Mouse (Mus musculus): ENCODE results near the gene Btbd17.

Gene Btbd17

DNA sequence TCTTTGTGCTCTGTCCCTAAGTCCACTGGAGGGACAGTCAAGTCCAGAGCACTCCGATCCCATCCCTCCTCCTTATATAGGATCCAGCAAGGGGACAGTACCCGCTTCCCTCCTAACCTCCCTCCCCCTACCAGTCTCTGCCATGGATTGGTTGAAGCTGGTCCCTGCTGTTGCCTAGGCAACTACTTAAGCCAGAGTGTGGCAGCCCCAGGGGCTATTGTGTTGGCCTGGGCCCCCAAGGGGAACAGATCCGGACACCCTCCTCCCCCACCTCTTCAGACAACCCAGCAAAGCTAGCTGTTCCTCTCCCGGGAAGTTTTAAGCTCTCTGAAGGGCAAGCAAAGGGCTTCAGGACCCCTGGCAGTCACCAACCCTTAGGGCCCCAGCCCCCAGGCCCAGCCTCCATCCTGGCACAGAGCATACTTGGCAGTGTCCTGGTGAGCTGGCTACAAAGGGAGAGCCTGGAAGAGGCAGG is at the start of gene Btbd17:
Gene Btbd17, minus strand, starts transcription at position 98 of the 475 bp plus-strand sequence.
- DNase-seq (ENCODE audit: low spot score), result no peak

DNA sequence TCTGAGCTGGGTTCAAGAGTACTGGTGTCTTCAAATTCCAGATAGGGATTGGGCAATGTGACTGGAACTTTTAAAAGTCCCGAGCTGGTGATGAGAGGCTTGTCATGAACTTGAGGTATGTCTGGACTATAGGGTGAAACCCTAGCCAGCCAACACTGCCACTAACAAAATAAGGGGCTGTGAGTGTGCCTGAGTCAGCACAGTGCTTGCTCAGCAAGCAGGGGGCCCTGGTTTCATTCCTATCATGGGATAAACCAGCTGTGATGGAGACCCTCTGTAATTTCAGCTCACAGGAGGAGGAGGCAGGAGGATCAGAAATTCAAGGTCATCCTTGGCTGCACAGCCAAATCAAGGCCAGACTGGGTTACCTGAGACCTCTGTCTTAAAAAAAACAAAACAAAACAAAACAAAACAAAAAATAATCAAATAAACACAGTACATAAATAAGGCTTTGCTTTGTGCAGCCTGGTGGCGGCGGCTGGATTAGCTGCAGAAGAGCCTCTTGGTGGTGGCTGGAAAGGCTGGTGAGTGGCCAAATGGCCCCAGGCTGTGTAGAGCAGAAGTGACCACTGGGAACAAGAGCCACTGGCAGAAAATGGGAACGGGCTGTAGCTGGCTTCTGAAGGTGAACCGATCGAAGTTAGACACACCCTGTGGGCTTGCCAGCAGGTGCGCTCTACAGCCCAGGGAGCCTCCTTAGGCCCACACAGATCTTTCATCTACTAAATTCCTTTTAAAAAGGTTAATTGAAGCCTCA is 48.9 kb upstream of the Btbd17 start:
- no peak for DNase-seq (ENCODE audit: low spot score)

- DNase-seq (ENCODE audit: low spot score), result no peak
Measured at GRCm38 (mm10) chr11:114843818-114844463, 48.2 kb upstream of the Btbd17 start.

GRCm38 (mm10) chr11:114833166-114833565 is 37.4 kb upstream of the Btbd17 start:
- DNase-seq (ENCODE audit: low spot score), result no peak

- no peak for DNase-seq (ENCODE audit: low spot score)
Measured at GRCm38 (mm10) chr11:114830433-114830773, 34.7 kb upstream of the Btbd17 start.

DNA sequence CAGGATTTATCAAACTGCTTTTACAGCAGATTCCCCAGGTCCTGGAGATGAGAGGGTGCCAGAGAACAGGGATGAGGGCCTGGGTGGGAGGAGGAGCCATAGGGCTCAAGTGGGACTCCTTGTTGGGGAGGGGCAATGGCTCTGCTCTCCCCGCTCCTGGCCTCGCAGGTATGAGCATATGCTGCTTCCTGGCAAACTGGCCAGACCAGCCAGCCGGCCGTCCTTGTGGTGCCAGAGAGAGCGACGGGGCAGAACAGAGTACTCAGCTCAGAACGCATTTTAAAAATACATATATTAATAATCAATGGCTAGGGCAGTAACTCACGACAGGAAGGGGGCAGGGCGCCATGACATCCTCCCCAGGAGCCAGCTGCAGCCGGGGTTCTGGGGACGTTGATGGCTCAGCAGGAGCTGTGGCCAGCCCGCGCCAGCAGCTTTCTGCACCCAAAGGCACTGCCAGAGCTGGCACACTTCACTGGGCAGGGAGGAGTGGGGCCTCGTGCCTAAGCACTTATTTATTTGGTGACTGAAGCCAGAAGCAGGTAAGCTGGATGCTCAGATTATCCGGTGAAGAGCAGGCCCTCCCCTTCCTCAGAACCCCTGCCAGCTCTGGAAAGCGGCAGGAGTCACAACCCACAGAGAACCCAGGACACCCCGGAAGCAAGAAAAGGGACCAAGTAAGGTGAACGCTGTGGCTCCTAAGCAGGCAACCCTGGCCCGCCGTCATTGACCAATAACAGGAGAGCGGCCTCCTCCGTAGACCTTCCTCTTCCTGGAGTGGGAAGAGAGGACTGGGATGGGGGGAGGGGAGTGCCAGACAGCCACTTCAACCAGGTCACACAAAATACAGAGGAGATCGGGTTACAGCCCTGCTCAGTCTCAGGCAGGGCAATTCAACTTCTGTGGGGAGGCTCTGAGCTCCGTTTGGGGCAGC is 34.0 kb upstream of the Btbd17 start:
- DNase-seq (ENCODE audit: low spot score), result no peak

DNA sequence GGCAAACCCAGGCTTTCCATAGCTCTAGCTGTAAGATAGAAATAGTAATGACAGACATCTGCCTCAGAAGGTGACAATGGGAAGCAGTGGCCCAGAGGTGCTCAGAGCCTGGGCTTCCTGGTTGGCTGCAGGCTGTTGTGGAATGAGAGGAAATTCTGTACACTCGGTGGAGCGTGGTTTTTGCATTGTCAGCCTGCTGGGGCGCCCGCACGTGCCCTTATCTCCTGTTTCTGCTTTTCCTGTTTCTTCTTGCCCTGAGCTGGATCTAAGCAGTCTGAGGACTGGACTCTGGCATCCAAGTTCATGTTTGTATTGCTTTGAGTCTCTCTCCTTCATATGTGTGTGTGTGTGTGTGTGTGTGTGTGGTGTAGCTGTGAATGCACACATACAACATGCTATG is 30.9 kb upstream of the Btbd17 start:
- no peak for DNase-seq (ENCODE audit: low spot score)

- DNase-seq (ENCODE audit: low spot score), result no peak
Measured at GRCm38 (mm10) chr11:114823199-114823725, 27.5 kb upstream of the Btbd17 start.

DNA sequence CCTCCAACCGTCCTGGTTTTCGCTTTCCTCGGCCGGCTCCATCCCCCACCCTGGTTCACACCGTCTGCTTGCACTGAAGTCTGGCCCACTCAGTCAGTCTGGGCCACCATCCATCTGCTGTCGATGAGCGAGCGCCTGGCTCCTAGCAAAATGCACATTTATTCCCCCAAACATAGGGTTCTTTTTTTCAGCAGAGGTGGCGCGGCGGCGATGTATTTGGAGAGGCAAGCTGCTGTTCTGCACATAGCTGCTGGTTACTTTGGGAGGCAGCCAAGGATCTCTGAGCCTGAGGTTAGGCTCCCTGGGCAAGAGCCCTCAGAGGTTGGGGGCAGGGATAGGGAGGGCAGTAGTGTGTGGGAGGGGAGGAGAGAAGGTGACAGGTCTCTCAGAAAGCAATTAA is 27.0 kb upstream of the Btbd17 start:
- no peak for DNase-seq (ENCODE audit: low spot score)

DNA sequence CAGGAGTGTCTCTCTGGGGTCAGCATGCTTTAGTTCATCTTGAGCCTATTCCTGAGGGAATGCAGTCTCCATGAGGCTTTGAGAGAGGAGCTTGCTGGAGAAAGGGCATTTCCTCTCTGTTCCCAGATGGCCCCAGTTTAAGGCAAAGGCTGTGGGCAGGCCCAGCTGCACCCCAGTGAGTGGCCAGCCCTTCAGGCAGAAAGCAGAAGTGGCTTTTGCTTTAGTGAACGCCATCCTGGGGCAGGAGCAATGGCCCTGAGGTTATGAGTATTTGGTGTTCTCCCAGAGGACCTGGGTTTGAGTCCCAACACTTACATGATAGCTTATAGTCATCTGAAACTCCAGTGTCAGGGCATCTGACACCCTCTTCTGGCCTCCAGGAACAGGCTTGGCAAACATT is 25.6 kb upstream of the Btbd17 start:
- DNase-seq (ENCODE audit: low spot score), result no peak

DNA sequence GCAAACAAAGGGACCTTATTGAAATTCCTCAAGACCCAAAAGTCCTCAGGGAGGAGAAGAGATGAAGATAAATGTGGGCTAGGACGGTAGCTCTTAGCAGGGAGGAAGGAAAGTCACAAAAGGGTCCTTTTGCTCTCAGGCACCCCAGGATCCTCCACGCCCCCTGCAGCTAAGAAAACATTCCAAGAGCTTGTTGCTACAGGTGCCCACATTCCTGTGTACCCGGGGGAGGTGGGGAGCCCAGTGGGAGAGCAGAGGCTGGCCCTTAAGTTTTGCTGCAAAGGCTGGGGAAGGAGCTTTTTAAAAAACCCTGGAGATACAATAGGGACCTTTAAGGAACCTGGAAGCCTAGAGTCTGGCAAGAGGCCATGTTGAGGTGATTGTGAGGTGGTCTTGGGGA is 24.7 kb upstream of the Btbd17 start:
- no peak for DNase-seq (ENCODE audit: low spot score)

DNA sequence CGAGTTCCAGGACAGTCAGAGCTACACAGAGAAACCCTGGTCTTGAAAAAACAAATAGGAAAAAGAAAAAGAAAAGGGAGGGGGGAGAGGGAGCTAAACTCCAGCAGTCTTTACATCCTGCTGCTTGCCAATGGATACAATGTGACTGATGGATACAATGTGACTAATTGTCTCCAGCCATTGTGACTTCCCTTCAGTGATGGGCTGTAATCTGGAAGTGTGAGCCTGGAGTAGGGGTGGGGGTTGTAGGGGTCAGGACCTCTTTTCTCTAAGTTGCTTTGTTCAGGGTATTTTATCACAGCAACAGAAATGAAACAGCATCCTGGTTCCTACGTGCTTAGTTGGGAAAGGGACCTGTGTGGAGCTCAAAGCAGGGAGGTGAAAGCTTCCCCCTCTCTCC is 23.4 kb upstream of the Btbd17 start:
- DNase-seq (ENCODE audit: low spot score), result no peak

DNA sequence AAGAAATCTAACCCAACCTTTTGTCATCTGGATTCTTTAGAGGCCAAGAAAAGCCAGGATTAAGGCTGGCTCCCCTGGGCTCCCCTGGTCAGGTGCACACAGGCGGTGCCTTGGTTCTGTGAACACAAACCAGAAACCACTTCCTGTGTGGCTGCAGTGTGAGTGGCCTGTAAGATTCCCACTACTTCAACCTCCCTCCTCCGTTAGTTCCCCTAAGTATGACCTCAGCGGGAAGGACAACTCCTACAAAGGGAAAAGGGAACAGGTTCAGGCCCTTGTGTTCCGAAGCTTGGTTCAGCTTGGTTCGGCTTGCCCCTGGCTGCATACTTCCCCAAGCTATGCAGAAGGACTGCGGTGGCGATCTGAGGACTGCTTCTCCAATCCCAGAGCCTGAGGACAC is 22.4 kb upstream of the Btbd17 start:
- DNase-seq (ENCODE audit: low spot score), result no peak

- DNase-seq (ENCODE audit: low spot score), result no peak
Measured at GRCm38 (mm10) chr11:114816934-114817333, 21.2 kb upstream of the Btbd17 start.

GRCm38 (mm10) chr11:114814873-114815592 is 19.3 kb upstream of the Btbd17 start:
- no peak for DNase-seq (ENCODE audit: low spot score)

- peak; percentile 68 for DNase-seq (ENCODE audit: low spot score)
Measured at GRCm38 (mm10) chr11:114812731-114813240, 17.0 kb upstream of the Btbd17 start.

GRCm38 (mm10) chr11:114810344-114810743 is 14.6 kb upstream of the Btbd17 start:
- DNase-seq (ENCODE audit: low spot score), result no peak

DNA sequence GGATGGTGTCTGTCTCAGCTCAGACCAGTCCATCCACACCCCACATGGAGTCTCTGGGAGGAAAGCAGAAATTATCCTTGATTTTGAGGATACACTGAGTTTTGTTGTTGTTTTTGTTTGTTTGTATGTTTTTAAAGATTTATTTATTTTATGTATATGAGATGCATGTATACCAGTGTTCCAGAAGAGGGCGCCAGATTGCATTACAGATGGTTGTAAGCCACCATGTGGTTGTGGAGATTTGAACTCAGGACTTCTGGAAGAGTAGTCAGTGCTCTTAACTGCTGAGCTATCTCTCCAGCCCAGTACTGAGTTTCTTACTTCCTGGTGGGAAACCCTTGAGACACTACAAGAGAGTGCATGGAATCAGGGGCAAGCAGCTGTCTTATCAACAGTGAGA is 13.6 kb upstream of the Btbd17 start:
- no peak for DNase-seq (ENCODE audit: low spot score)

DNA sequence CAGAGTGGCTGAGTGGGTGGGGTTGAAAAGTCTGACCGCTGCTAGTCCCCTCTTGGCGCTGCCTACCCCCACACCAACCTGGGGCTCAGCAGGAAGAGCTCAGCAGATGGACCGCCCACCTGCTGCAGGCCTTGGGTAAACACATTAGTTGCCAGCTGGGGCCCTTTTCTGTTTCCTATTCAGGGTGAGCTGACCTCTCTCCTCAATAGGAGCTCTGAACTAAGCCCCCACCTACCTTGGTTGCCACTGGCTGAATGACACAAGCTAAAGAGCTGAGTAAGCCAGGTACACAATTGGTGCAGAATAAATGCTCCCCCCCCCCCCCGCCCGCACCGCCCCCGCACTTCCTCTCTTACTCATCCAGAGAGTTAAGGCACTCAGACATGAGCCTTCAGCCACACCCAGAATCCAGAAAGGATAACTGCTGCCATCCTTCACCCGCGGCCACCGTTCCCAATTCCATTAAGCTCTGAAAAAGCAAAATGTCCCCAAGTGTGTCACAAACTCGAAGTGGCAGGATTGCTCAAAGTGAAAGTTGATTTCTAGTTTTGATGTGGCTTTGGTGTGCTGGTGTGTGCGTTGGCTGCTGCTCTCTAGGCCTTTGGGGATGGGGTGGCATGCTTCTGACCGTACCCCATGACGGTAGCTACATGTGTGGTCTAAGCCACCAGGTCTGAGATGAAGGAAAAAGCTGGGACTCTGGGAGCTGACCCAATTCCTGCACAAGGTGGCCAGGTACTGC is 12.1 kb upstream of the Btbd17 start:
- no peak for DNase-seq (ENCODE audit: low spot score)

GRCm38 (mm10) chr11:114807025-114807424 is 11.3 kb upstream of the Btbd17 start:
- DNase-seq (ENCODE audit: low spot score), result no peak

DNA sequence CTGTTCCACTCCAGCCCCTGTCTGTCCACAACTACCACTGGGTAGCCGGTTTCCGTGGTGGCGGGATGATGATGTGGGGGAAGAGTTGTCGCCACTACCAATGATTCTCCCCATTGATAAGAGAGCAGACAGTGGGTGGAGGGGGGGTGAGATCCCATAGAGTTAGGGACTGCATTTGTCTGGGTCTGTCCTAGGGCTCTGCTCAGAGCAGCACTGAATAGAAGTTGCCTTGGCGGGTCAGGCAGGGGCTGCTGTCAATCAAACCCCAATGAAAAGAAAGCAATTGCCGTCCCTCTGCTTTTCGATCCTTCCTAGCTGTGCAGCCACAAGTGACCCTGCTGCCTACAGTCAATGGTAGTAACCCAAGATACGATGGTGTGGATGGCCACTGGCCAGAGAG is 8.2 kb upstream of the Btbd17 start:
- no peak for DNase-seq (ENCODE audit: low spot score)

All from spleen, adult 12 weeks (tissue).